Mouse (Mus musculus) bone marrow, adult 2 months (tissue): ENCODE results near the gene Ccl17.

Source experiments
- CTCF ChIP-seq: fragments of 200-500 bp; IDR thresholded peaks from 2 replicates; pipeline ENCODE4 v1.5.1; 2011; ENCODE audit warnings: low read length, control low read depth; ENCODE audit not compliant: control insufficient read depth, insufficient read depth
- POLR2A ChIP-seq: fragments of 200-500 bp; IDR thresholded peaks from 2 replicates; pipeline ENCODE4 v1.6.1; 2011; ENCODE audit warnings: low read depth, mild to moderate bottlenecking, control low read depth, low read length, borderline replicate concordance; ENCODE audit not compliant: control insufficient read depth

DNA sequence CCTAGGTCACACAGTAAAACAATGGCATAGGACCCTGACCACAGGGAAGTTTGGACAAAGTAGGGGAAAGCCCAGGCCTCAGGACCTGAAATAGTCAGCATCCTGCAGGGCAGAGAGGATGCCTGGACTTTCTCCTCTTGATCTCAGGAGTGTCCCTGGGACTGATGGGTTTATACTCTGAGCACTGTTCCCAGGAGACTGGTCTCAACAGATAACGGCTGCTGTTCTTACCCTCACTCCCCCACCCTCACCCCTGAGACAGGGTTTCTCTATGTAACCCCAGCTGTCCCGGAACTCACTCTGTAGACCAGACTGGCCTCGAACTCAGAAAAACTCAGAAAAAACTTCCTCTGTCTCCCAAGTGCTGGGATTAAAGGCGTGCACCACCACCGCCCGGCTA, 1.9 kb upstream of the Ccl17 start:
- no peak for TF ChIP-seq CTCF
- no peak for TF ChIP-seq POLR2A
